Mouse (Mus musculus) cortical plate, adult 2 months (tissue): ENCODE results near the gene Nectin2.

ENCODE experiments used
- CTCF ChIP-seq: fragments of 200-500 bp; IDR thresholded peaks from 2 replicates; pipeline ENCODE4 v1.5.1; 2011; ENCODE audit warnings: mild to moderate bottlenecking, control low read depth, low read length; ENCODE audit not compliant: insufficient read depth; ENCODE audit errors: extremely low read depth
- POLR2A ChIP-seq: fragments of 200-500 bp; IDR thresholded peaks from 2 replicates; pipeline ENCODE4 v1.6.1; 2011; ENCODE audit warnings: mild to moderate bottlenecking, low read length, control low read depth; ENCODE audit not compliant: insufficient read depth; ENCODE audit errors: extremely low read depth

DNA sequence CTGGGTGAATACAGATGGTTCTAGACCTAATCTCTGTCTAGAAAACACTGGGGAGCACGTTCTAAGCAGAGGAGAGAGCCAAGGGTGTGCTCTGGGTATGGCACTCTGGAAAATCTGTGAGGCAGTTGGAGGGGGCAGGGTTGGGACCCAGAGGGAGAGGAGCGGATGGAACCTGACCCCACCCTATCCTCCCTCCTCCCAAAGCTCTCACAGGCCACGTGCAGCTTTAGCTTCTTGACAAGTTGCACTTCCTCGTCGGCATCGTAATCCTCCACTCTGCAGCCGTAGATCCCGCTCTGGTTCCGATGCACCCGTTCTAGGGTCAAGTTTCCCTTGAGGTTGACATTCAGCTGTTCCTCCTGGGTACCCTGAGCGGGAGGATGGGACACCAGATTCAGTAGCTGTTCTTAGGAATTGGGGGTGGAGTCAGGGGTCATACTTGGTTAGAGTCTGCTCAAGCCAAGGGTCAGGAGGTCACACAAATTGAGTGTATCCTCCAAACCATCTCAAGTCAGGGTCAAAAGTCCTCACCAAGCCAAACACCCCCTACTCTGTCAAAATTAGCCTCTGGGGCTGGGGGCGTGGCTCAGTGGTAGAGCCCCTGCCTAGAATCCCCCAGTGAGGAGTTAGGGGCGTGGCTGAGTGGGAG is 13.7 kb upstream of the Nectin2 start:
- TF ChIP-seq POLR2A (no peak), CTCF (no peak)
